Mouse (Mus musculus): ENCODE data around the gene Lemd1. TPM values are rescaled to one million over a fixed set of nuclear protein-coding genes. Genes with fewer than 3 reads are reported as not detected.

Gene Lemd1
- polyA plus RNA-seq, 1 experiment, result not detected

DNA sequence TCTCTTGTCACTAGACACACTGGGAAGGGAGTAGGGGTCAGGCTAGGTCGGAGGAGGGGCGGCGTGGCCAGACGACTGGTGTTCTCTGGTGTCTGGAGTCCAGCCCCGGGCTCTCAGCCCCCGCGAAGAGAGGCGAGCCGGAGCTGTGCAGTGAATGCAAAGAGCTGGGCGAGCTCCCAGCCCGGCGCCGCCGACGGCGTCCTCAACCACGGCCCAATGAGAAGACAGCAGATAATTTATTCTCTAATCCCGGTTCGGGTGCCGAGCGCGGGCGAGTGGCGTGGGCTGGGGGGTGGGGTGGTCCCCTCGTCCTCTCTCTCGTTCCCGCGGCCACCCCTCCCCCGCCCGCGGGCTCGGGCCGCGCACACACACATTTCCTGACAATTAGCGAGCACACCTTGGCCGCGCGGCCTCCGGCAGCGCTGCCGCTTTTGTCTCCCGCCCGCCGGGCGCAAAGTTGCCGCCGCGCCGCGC is 1.2 kb upstream of the Lemd1 start:
- no peak overlapping the region for H3K27ac ChIP-seq (ENCODE audit: insufficient read depth, low read length)
- H3K4me3 ChIP-seq (ENCODE audit: insufficient read depth, low read length), result peak overlapping the region; percentile 33; the same call in 1 of the 2 replicates
- no peaks in the 10 kb centered on the region for H3K4me1 ChIP-seq (ENCODE audit: control insufficient read depth, insufficient read depth, low read length)
- TF ChIP-seq POLR2A (IDR thresholded peaks at IDR 0.05; ENCODE audit: low read depth, low read length) (no peak), CTCF (IDR thresholded peaks at IDR 0.05; ENCODE audit: borderline replicate concordance, insufficient read depth, low read length) (no peak)

DNA sequence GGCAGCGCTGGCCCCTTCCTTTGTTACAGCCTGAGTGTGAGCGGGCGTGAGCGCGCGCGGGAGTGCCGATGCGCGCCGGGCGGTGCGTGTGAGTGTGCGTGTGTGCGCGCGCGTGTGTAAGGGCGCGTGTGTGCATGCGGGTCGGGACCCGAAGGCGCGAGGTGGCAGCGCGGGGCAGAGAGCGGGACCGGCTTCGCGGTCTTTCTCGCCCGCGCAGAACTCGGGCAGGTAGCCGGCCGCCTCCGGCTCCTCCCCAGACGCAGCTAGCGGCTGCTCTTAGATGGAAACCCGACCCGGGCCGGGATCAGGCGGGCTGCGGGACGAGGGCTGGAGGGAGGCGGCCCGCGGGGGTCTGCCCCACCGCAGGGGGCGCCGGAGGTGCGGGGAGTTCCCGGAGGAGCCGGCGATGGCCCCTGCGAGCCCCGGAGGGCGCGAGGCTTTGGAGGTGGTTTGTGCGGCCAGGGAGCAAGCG is 574 bp upstream of the Lemd1 start:
- no peaks in the 10 kb centered on the region for H3K4me1 ChIP-seq (ENCODE audit: control insufficient read depth, insufficient read depth, low read length)
- no peak for TF ChIP-seq POLR2A (IDR thresholded peaks at IDR 0.05; ENCODE audit: low read depth, low read length)
- no peak for TF ChIP-seq CTCF (IDR thresholded peaks at IDR 0.05; ENCODE audit: borderline replicate concordance, insufficient read depth, low read length)
- H3K4me3 ChIP-seq (ENCODE audit: insufficient read depth, low read length), result peak overlapping the region; percentile 31
- H3K27ac ChIP-seq (ENCODE audit: insufficient read depth, low read length), result no peak overlapping the region

DNA sequence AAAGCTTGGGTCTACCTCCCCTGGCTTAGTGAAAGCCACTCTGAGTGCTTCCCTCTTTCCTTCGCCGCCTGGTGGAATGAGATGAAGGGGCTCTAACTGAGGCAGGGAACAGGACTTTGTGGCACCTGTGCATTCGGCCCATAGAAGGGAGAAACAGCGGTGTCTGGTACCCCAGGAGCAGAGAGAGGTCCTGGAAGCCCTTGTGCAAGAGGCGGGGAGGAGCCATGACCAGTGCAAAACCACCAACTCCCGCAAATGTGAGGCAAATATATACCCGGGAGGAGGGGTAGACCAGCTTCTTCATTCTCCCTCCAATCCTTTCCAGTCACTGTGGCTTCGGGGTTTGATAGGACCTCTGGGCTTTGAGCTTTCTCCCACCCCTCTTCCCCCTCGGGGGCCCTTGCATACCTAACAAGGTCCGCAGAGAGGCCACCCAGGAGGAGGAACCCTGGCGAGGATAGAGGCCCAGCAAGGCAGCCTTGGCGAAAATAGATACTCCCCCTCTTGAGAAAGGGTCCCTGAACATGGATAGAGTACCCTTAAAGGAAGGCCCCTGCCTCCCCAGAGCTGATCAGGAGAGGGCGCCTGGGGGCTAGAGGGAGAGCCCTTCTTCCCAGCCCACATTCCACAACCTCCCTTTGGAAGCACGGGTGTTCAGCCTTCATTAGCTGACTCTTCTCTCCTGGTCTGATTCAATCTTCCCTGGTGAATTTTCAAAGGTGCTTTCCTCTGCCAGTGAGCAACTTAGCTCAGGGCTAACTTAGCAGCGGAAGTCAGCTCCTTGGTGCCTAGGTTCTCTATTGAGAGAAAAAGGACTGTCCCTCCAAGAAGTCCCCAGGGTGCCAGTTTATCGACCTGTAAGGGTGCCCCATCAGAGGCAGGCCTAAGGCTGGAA is 802 bp downstream of the Lemd1 start:
- no peak for TF ChIP-seq POLR2A (IDR thresholded peaks at IDR 0.05; ENCODE audit: low read depth, low read length)
- TF ChIP-seq CTCF (IDR thresholded peaks at IDR 0.05; ENCODE audit: borderline replicate concordance, insufficient read depth, low read length), result no peak
- Histone ChIP-seq H3K27ac (ENCODE audit: insufficient read depth, low read length) (no peak overlapping the region), H3K4me3 (ENCODE audit: insufficient read depth, low read length) (no peak overlapping the region), H3K4me1 (ENCODE audit: control insufficient read depth, insufficient read depth, low read length) (0 out of 2 replicates have a peak, but pooled peaks cover 3% of the 10 kb centered on the region)

DNA sequence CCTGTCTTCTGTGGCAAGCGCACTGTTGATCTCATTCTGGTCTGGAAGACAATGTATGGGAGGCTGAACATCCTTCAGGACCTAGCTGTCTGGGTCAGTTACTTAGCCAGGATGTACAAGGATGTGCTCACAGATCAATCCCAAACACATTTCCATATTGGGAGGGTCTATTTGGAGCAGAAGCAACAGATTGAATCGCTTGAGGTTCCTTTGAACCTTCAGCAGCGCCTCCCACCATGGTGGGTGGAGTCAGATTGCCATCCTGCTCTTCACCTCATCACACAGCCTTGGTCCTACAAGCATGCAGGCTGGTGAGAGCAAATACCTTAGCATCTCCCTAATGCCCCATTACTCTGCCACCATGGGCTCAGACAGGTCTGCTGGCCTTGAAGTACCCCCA is 2.6 kb downstream of the Lemd1 start:
- TF ChIP-seq CTCF (IDR thresholded peaks at IDR 0.05; ENCODE audit: borderline replicate concordance, insufficient read depth, low read length) (no peak), POLR2A (IDR thresholded peaks at IDR 0.05; ENCODE audit: low read depth, low read length) (no peak)
- no peak overlapping the region for H3K27ac ChIP-seq (ENCODE audit: insufficient read depth, low read length)
- H3K4me1 ChIP-seq (ENCODE audit: control insufficient read depth, insufficient read depth, low read length), result 0 out of 2 replicates have a peak, but pooled peaks cover 4% of the 10 kb centered on the region
- H3K4me3 ChIP-seq (ENCODE audit: insufficient read depth, low read length), result no peak overlapping the region

DNA sequence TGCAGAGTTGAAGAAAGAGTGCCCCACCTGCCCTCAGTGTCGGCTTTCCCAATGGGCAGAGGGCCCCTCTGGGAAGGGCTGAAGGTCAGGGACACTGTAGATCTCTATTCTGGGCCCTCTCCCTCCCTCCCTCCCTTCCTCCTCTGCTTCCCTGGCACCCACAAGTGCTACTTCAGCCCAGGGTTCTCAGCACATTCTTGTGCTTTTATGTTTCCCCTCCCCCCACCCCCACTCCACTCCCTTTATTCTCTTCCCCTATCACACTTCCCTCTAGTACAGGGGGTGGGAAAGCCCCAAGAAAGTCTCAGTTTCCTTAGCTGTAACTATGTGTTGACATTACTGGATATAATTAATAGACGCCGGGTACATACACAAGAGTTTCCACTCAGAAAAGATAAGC is 3.4 kb downstream of the Lemd1 start:
- Histone ChIP-seq H3K4me3 (ENCODE audit: insufficient read depth, low read length) (no peak overlapping the region), H3K4me1 (ENCODE audit: control insufficient read depth, insufficient read depth, low read length) (peaks cover 11% of the 10 kb centered on the region), H3K27ac (ENCODE audit: insufficient read depth, low read length) (no peak overlapping the region)
- TF ChIP-seq POLR2A (IDR thresholded peaks at IDR 0.05; ENCODE audit: low read depth, low read length), result no peak
- no peak for TF ChIP-seq CTCF (IDR thresholded peaks at IDR 0.05; ENCODE audit: borderline replicate concordance, insufficient read depth, low read length)

DNA sequence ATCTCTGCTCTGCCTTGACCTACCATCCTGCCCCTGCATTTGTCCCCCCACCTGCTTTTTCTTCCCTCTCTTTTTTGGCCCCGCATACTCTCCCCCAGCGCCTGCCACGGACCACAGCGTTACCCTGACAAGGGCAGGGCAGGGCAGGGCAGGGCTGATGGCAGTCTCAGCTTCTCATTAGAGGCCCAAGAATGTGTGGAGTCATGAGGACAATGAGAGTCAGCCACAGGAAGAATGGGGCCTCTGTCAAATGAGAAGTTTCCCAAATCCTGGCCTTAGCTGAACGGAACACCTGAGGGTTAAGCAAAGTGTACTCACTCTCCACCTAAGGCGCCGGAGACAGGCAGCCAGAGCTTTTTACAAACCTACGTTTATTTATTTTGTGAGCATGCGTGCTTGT is 3.9 kb downstream of the Lemd1 start:
- Histone ChIP-seq H3K4me3 (ENCODE audit: insufficient read depth, low read length) (no peak overlapping the region), H3K27ac (ENCODE audit: insufficient read depth, low read length) (no peak overlapping the region), H3K4me1 (ENCODE audit: control insufficient read depth, insufficient read depth, low read length) (peaks cover 11% of the 10 kb centered on the region)
- TF ChIP-seq POLR2A (IDR thresholded peaks at IDR 0.05; ENCODE audit: low read depth, low read length), result no peak
- no peak for TF ChIP-seq CTCF (IDR thresholded peaks at IDR 0.05; ENCODE audit: borderline replicate concordance, insufficient read depth, low read length)

DNA sequence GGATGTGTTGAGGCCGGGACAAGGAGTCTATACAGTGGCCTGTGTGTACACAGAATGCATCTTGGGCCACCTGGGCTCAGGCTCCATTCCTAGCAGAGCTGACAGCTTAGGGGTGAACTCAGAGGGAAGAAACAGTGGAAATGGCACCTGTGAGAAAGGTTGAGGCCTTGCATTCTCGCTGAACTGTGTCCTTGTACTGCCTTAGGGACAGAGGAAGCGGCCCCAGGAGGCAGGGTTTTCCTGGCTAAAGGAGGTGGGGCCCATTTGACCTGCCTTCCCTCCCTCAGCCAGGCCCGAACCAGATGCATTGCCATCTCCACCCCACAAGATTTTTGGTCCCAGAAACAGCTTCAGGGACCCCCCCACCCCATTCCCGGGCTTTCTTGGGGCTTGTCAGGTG is 4.5 kb downstream of the Lemd1 start:
- TF ChIP-seq POLR2A (IDR thresholded peaks at IDR 0.05; ENCODE audit: low read depth, low read length) (no peak), CTCF (IDR thresholded peaks at IDR 0.05; ENCODE audit: borderline replicate concordance, insufficient read depth, low read length) (no peak)

DNA sequence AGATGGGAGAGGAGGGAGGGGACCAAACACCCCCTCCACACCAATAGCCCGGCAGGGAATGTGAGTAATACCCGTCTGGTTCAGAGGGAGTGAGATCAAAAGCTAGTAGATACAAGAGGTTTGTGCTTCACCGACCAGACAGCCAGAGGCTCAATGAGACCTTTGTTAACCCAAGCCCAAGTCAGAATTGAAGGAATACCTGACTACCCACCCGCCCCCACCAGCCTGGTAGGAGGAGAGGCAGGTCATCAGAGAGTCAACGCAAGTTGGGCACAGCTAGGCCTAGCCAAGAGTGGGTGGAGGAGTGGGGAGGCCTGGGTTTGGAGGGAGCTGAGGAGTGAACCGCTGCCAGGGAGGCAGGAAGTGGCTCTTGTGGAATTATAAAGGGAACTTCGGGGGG is 5.1 kb downstream of the Lemd1 start:
- TF ChIP-seq POLR2A (IDR thresholded peaks at IDR 0.05; ENCODE audit: low read depth, low read length) (no peak), CTCF (IDR thresholded peaks at IDR 0.05; ENCODE audit: borderline replicate concordance, insufficient read depth, low read length) (no peak)
- Histone ChIP-seq H3K27ac (ENCODE audit: insufficient read depth, low read length) (no peak overlapping the region), H3K4me1 (ENCODE audit: control insufficient read depth, insufficient read depth, low read length) (peaks cover 11% of the 10 kb centered on the region), H3K4me3 (ENCODE audit: insufficient read depth, low read length) (no peak overlapping the region)

More for the DNA sequence above, 4.5 kb downstream of the Lemd1 start:
- Histone ChIP-seq H3K4me1 (ENCODE audit: control insufficient read depth, insufficient read depth, low read length) (peaks cover 11% of the 10 kb centered on the region), H3K27ac (ENCODE audit: insufficient read depth, low read length) (no peak overlapping the region), H3K4me3 (ENCODE audit: insufficient read depth, low read length) (no peak overlapping the region)

DNA sequence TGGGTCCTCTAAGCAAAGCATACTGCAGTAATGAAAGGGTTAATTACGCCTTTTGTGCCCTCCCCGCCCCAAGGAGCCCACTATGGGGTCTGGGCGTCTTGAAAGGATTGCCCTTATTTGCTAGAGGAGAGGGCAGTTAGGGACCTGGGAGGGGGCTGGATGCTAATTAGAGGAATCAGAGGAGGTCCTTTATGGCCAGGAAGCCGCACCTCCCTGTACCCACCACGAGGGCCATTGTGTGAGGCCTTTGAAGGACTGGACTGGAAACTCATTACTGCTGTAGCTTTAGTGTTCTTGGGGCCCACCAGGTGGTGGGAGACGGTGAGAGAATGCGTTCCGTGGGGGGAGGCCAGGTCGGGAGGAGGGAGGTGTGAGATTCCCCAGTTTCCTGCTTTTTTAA is 6.4 kb downstream of the Lemd1 start:
- no peak overlapping the region for H3K27ac ChIP-seq (ENCODE audit: insufficient read depth, low read length)
- peaks cover 11% of the 10 kb centered on the region for H3K4me1 ChIP-seq (ENCODE audit: control insufficient read depth, insufficient read depth, low read length)
- no peak overlapping the region for H3K4me3 ChIP-seq (ENCODE audit: insufficient read depth, low read length)
- TF ChIP-seq POLR2A (IDR thresholded peaks at IDR 0.05; ENCODE audit: low read depth, low read length), result no peak
- no peak for TF ChIP-seq CTCF (IDR thresholded peaks at IDR 0.05; ENCODE audit: borderline replicate concordance, insufficient read depth, low read length)
